Mouse (Mus musculus): ENCODE results near the gene Mapk1ip1l. TPM values are rescaled to one million over a fixed set of nuclear protein-coding genes. Genes with fewer than 3 reads are reported as not detected.

Mapk1ip1l gene
- polyA plus RNA-seq (2017; shearing (Covaris generic)), result 10 to 100 TPM; 49.1 to 53.7 TPM

- ATAC-seq, result peak; percentile 89
Observed at GRCm38 (mm10) chr14:47297785-47298407, at the start of gene Mapk1ip1l. Mapk1ip1l (plus strand) TSS chr14:47298266.

GRCm38 (mm10) chr14:47249839-47250238 is 48.2 kb upstream of the Mapk1ip1l start:
- ATAC-seq, result no peak

- ATAC-seq, result no peak
Observed at GRCm38 (mm10) chr14:47264866-47265265, 33.2 kb upstream of the Mapk1ip1l start.

- no peak for ATAC-seq
Observed at GRCm38 (mm10) chr14:47265829-47266228, 32.2 kb upstream of the Mapk1ip1l start.

GRCm38 (mm10) chr14:47269056-47269455 is 29.0 kb upstream of the Mapk1ip1l start:
- ATAC-seq, result no peak

GRCm38 (mm10) chr14:47269706-47270105 is 28.4 kb upstream of the Mapk1ip1l start:
- ATAC-seq, result no peak

GRCm38 (mm10) chr14:47273751-47274150 is 24.3 kb upstream of the Mapk1ip1l start:
- ATAC-seq, result no peak

GRCm38 (mm10) chr14:47275417-47275816 is 22.6 kb upstream of the Mapk1ip1l start:
- ATAC-seq, result no peak

GRCm38 (mm10) chr14:47276036-47276603 is 21.9 kb upstream of the Mapk1ip1l start:
- ATAC-seq, result peak; percentile 15

GRCm38 (mm10) chr14:47276637-47277393 is 21.3 kb upstream of the Mapk1ip1l start, which contains the start of the genes Wdhd1 and Socs4:
Wdhd1 (minus strand) TSS chr14:47276857.
Socs4 (plus strand) TSS chr14:47276931.
- ATAC-seq, result peak; percentile 86

- ATAC-seq, result no peak
Observed at GRCm38 (mm10) chr14:47279058-47279457, 19.0 kb upstream of the Mapk1ip1l start.

GRCm38 (mm10) chr14:47281535-47281934 is 16.5 kb upstream of the Mapk1ip1l start:
- no peak for ATAC-seq

GRCm38 (mm10) chr14:47283568-47283967 is 14.5 kb upstream of the Mapk1ip1l start:
- no peak for ATAC-seq

GRCm38 (mm10) chr14:47285271-47285670 is 12.8 kb upstream of the Mapk1ip1l start:
- ATAC-seq, result no peak

GRCm38 (mm10) chr14:47286215-47286614 is 11.9 kb upstream of the Mapk1ip1l start:
- ATAC-seq, result no peak

GRCm38 (mm10) chr14:47287021-47287420 is 11.0 kb upstream of the Mapk1ip1l start:
- ATAC-seq, result no peak

- ATAC-seq, result no peak
Observed at GRCm38 (mm10) chr14:47291772-47292171, 6.3 kb upstream of the Mapk1ip1l start.

- no peak for ATAC-seq
Observed at GRCm38 (mm10) chr14:47294136-47294535, 3.9 kb upstream of the Mapk1ip1l start.

- ATAC-seq, result no peak
Observed at GRCm38 (mm10) chr14:47296232-47296631, 1.8 kb upstream of the Mapk1ip1l start.

GRCm38 (mm10) chr14:47298408-47298792 is 334 bp downstream of the Mapk1ip1l start:
- ATAC-seq, result peak; percentile 18

GRCm38 (mm10) chr14:47298819-47299261 is 774 bp downstream of the Mapk1ip1l start:
- ATAC-seq, result peak; percentile 50

- ATAC-seq, result no peak
Observed at GRCm38 (mm10) chr14:47302885-47303680, 5.0 kb downstream of the Mapk1ip1l start.

All from CD4-positive, CD25-positive, alpha-beta regulatory T cell, adult 4 months (primary cell).